9 mouse cellular contexts compared by ENCODE assay signal in genomic region chr10:75100298-75100697, GRCm38 (mm10). TPM values are rescaled to one million over a fixed set of nuclear protein-coding genes. Genes with fewer than 3 reads are reported as not detected.
A peak's percentile ranks its signal among the peaks of the same experiment; 100 is the strongest.
DNase-seq lines count a peak whose midpoint lies in the region; ATAC-seq and TF ChIP-seq lines count a peak whose summit lies in the region.
"Had no signal": no experiment of that assay in that cellular context is flagged by ENCODE, and none has a peak within 500 bp of the region (broad histone marks: within the 10 kb centered on the region; RNA-seq: fewer than 3 reads in every experiment).

No protein-coding gene starts in this region.

- no peak for TF ChIP-seq EP300 in lung, postnatal 0 days (IDR thresholded peaks at IDR 0.05)

- no peak overlapping the region for H3K9ac ChIP-seq in forebrain, embryonic 15.5 days (replicated peaks)
- no peak overlapping the region for H3K9ac ChIP-seq in forebrain, embryonic 11.5 days (ENCODE audit: low read length)
- no peak overlapping the region for H3K9ac ChIP-seq in lung, postnatal 0 days (replicated peaks; ENCODE audit: low read depth)

- peak overlapping the region; percentile 61 for H3K27ac ChIP-seq in forebrain, embryonic 15.5 days (replicated peaks)
- H3K27ac ChIP-seq in forebrain, embryonic 11.5 days (ENCODE audit: low read depth, low read length): no peak overlapping the region
- no peak overlapping the region for H3K27ac ChIP-seq in kidney, adult 2 months (ENCODE audit: insufficient read depth, low read depth, low read length)
- H3K27ac ChIP-seq in lung, postnatal 0 days (ENCODE audit: low read length): no peak overlapping the region

- peaks cover 49% of the 10 kb centered on the region for H3K4me1 ChIP-seq in forebrain, embryonic 15.5 days
- H3K4me1 ChIP-seq in forebrain, embryonic 11.5 days (replicated peaks; ENCODE audit: control insufficient read depth, insufficient read depth, low read length): peaks cover 9% of the 10 kb centered on the region
- H3K4me1 ChIP-seq in kidney, adult 2 months (ENCODE audit: control insufficient read depth, insufficient read depth, low read length): peaks cover 24% of the 10 kb centered on the region
- peaks cover 35% of the 10 kb centered on the region; the same call in 1 of the 2 replicates for H3K4me1 ChIP-seq in lung, postnatal 0 days (ENCODE audit: insufficient read depth, low read depth, low read length)

- no peak overlapping the region for H3K4me2 ChIP-seq in forebrain, embryonic 15.5 days (replicated peaks)
- H3K4me2 ChIP-seq in forebrain, embryonic 11.5 days (ENCODE audit: low read depth, low read length, severe bottlenecking): no peak overlapping the region
- H3K4me2 ChIP-seq in lung, postnatal 0 days (replicated peaks; ENCODE audit: low read depth, low read length): no peak overlapping the region
- H3K4me2 ChIP-seq: liver, embryonic 11.5 days had no signal

- no peaks in the 10 kb centered on the region for H3K9me3 ChIP-seq in forebrain, embryonic 15.5 days
- H3K9me3 ChIP-seq in forebrain, embryonic 11.5 days (ENCODE audit: control insufficient read depth, low read length): no peaks in the 10 kb centered on the region
- H3K9me3 ChIP-seq in lung, postnatal 0 days (ENCODE audit: low read length): no peaks in the 10 kb centered on the region

- 54% methylated on average over 7 of the region's 7 CpGs for WGBS in forebrain, embryonic 15.5 days
- WGBS in forebrain, embryonic 11.5 days: 88% methylated on average over 7 of the region's 7 CpGs
- WGBS in kidney, adult 2 months: 79% methylated on average over 7 of the region's 7 CpGs
- WGBS in lung, postnatal 0 days: 66% methylated on average over 7 of the region's 7 CpGs

- TF ChIP-seq CTCF in kidney, adult 2 months (conservative IDR thresholded peaks at IDR 0.05; ENCODE audit: insufficient read depth, insufficient read length, low read depth, low read length): no peak
- TF ChIP-seq CTCF in lung, postnatal 0 days (IDR thresholded peaks at IDR 0.05): no peak

- no peak for TF ChIP-seq POLR2A in kidney, adult 2 months (IDR thresholded peaks at IDR 0.05; ENCODE audit: low read depth, low read length)

- H3K27me3 ChIP-seq in forebrain, embryonic 15.5 days: no peaks in the 10 kb centered on the region
- H3K27me3 ChIP-seq in forebrain, embryonic 11.5 days (ENCODE audit: control insufficient read depth, insufficient read depth, low read length): no peaks in the 10 kb centered on the region
- no peaks in the 10 kb centered on the region for H3K27me3 ChIP-seq in kidney, adult 2 months (replicated peaks; ENCODE audit: control insufficient read depth, insufficient read depth, low read length)
- no peaks in the 10 kb centered on the region for H3K27me3 ChIP-seq in lung, postnatal 0 days (replicated peaks; ENCODE audit: insufficient read depth, low read length)

- no peak overlapping the region for H3K4me3 ChIP-seq in forebrain, embryonic 15.5 days
- no peak overlapping the region for H3K4me3 ChIP-seq in forebrain, embryonic 11.5 days (ENCODE audit: low read depth, low read length)
- H3K4me3 ChIP-seq in kidney, adult 2 months (ENCODE audit: insufficient read depth, low read depth, low read length): no peak overlapping the region
- H3K4me3 ChIP-seq in lung, postnatal 0 days (ENCODE audit: low read depth, low read length): no peak overlapping the region

- DNase-seq in forebrain, embryonic 11.5 days (ENCODE audit: low spot score): no peak
- peak; percentile 35 for DNase-seq in retina, postnatal 1 day
- no peak for DNase-seq in retina, embryonic 14.5 days (ENCODE audit: low spot score)
- DNase-seq in layer of hippocampus, postnatal 14 days (ENCODE audit: low spot score in 2 of 2): peak; percentile 56 to 69
- peak; percentile 71 for DNase-seq in telencephalon, adult 2 months (ENCODE audit: low read depth, low spot score)
- DNase-seq in kidney, adult 2 months: no peak
- no peak for DNase-seq in lung, postnatal 0 days (ENCODE audit: low spot score)

- no peaks in the 10 kb centered on the region for H3K36me3 ChIP-seq in forebrain, embryonic 15.5 days
- H3K36me3 ChIP-seq in forebrain, embryonic 11.5 days (ENCODE audit: control insufficient read depth, insufficient read depth, low read length): no peaks in the 10 kb centered on the region
- no peaks in the 10 kb centered on the region for H3K36me3 ChIP-seq in kidney, adult 2 months (ENCODE audit: control insufficient read depth, insufficient read depth, low read length)
- H3K36me3 ChIP-seq in lung, postnatal 0 days (ENCODE audit: insufficient read depth, low read length): no peaks in the 10 kb centered on the region

- ATAC-seq in forebrain, embryonic 15.5 days (replicated peaks): peak; percentile 14; the same call in 1 of the 2 replicates
- ATAC-seq in forebrain, embryonic 11.5 days (replicated peaks; ENCODE audit: low FRiP score): no peak
- ATAC-seq in lung, postnatal 0 days: no peak

RNA-seq across cellular contexts. Expression of gene Bcr, which starts 39.9 kb away (rescaled TPM):
- polyA plus RNA-seq in forebrain, embryonic 15.5 days (2015; fragmentation: Nextera tagmentation; extraction: Ambion mirVana): 15.7 and 16.3 TPM in 2 replicates
- 11.7 and 13.4 TPM in 2 replicates for polyA plus RNA-seq in forebrain, embryonic 11.5 days (2014; fragmentation: Nextera tagmentation; extraction: Ambion mirVana)
- 10 to 100 TPM; 75.0 to 83.2 TPM for total RNA-seq in layer of hippocampus, postnatal 14 days (2021)
- polyA plus RNA-seq in kidney, adult 2 months (2012; rRNA removed): 28.4 and 28.7 TPM in 2 replicates
- 16.5 and 20.2 TPM in 2 replicates for polyA plus RNA-seq in lung, postnatal 0 days (2015; fragmentation: Nextera tagmentation; extraction: Ambion mirVana)

Comparison
In these comparisons a context has a peak if more than half of its experiments do, and no peak if none do; other contexts are left out.
1. DNase-seq: peak in retina, postnatal 1 day (single experiment), layer of hippocampus, postnatal 14 days (2 of 2) and telencephalon, adult 2 months (single experiment); none in forebrain, embryonic 11.5 days (single experiment), retina, embryonic 14.5 days (single experiment), kidney, adult 2 months (single experiment) and lung, postnatal 0 days (single experiment).